Mouse (Mus musculus): Measurements from ENCODE around the gene Pax8.

DNA sequence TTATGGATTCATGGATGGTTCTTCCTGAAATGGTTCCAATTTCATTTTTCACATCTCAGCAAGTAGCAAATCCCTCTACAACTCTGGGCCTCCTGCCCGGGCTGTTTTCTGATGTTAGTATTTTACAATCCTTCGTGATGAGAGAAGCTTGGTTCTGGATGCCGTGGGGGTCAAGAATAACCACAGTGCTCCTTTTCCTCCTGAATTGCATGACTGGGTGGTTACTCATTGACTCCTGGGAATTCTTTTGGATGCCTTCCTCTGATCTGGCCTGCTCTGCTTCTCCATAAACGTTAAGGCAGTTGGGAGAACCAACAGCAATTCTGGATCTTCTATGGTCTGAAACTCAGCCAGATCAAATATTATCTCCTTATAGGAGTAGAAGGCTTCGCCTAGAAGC is 22.2 kb downstream of the Pax8 start:
- TF ChIP-seq E2F4 (IDR thresholded peaks at IDR 0.05; ENCODE audit: insufficient read depth) (no peak), MAX (IDR thresholded peaks at IDR 0.05; ENCODE audit: low read depth) (no peak), POLR2A (IDR thresholded peaks at IDR 0.05; ENCODE audit: insufficient read length, low read depth) (no peak), SRF (IDR thresholded peaks at IDR 0.05; ENCODE audit: control insufficient read depth, insufficient read length, low read depth) (no peak)
